Mouse (Mus musculus): Measurements from ENCODE around the gene H2-M10.1. TPM values are rescaled to one million over a fixed set of nuclear protein-coding genes. Genes with fewer than 3 reads are reported as not detected.

Gene H2-M10.1
- polyA plus RNA-seq, 1 experiment = not detected

GRCm38 (mm10) chr17:36274776-36275175 lies 51.2 kb downstream of the H2-M10.1 start:
- TF ChIP-seq MYOD1 (IDR thresholded peaks at IDR 0.05; ENCODE audit: control insufficient read depth, insufficient read length, low read depth) = no peak
- no peak for TF ChIP-seq USF1 (IDR thresholded peaks at IDR 0.05; ENCODE audit: low read depth)
- TF ChIP-seq MYOG (IDR thresholded peaks at IDR 0.05; ENCODE audit: control insufficient read depth, extremely low read depth, insufficient read length) = no peak
- no peak for TF ChIP-seq MAX (IDR thresholded peaks at IDR 0.05)
- no peak for TF ChIP-seq CEBPB (IDR thresholded peaks at IDR 0.05; ENCODE audit: low read depth)
- no peak for TF ChIP-seq FOSL1 (IDR thresholded peaks at IDR 0.05; ENCODE audit: insufficient read depth, low read length, poor library complexity, severe bottlenecking)
- TF ChIP-seq CTCF (IDR thresholded peaks at IDR 0.05; ENCODE audit: control insufficient read depth, insufficient read depth, insufficient read length) = no peak
- no peak overlapping the region for H3K4me3 ChIP-seq (ENCODE audit: insufficient read depth, poor library complexity, severe bottlenecking)
- peaks cover 85% of the 10 kb centered on the region for H3K79me2 ChIP-seq (ENCODE audit: control insufficient read depth, insufficient read depth)
- H3ac ChIP-seq (ENCODE audit: control insufficient read depth, insufficient read length, low read depth) = no peak overlapping the region
- H3K36me3 ChIP-seq (ENCODE audit: control insufficient read depth, insufficient read depth) = peaks cover 69% of the 10 kb centered on the region
- H3K79me3 ChIP-seq (ENCODE audit: low read depth) = peaks cover 56% of the 10 kb centered on the region
- no peaks in the 10 kb centered on the region for H3K27me3 ChIP-seq (ENCODE audit: control insufficient read depth, insufficient read depth, insufficient read length)

- Histone ChIP-seq H3K4me3 (ENCODE audit: insufficient read depth, poor library complexity, severe bottlenecking) (no peak overlapping the region), H3K27me3 (ENCODE audit: control insufficient read depth, insufficient read depth, insufficient read length) (no peaks in the 10 kb centered on the region), H3K79me3 (ENCODE audit: low read depth) (peaks cover 55% of the 10 kb centered on the region), H3K36me3 (ENCODE audit: control insufficient read depth, insufficient read depth) (peaks cover 59% of the 10 kb centered on the region), H3K79me2 (ENCODE audit: control insufficient read depth, insufficient read depth) (peaks cover 86% of the 10 kb centered on the region), H3ac (ENCODE audit: control insufficient read depth, insufficient read length, low read depth) (no peak overlapping the region)
- TF ChIP-seq MYOD1 (IDR thresholded peaks at IDR 0.05; ENCODE audit: control insufficient read depth, insufficient read length, low read depth) (no peak), FOSL1 (IDR thresholded peaks at IDR 0.05; ENCODE audit: insufficient read depth, low read length, poor library complexity, severe bottlenecking) (no peak), MAX (IDR thresholded peaks at IDR 0.05) (no peak), CTCF (IDR thresholded peaks at IDR 0.05; ENCODE audit: control insufficient read depth, insufficient read depth, insufficient read length) (no peak), MYOG (IDR thresholded peaks at IDR 0.05; ENCODE audit: control insufficient read depth, extremely low read depth, insufficient read length) (no peak), CEBPB (IDR thresholded peaks at IDR 0.05; ENCODE audit: low read depth) (no peak), USF1 (IDR thresholded peaks at IDR 0.05; ENCODE audit: low read depth) (no peak)
These were observed 52.2 kb downstream of the H2-M10.1 start for GRCm38 (mm10) chr17:36273796-36274195.

Other genes starting within 250 kb of the H2-M10.1 start
- gene Gm19684, start 204.5 kb downstream of the H2-M10.1 start, polyA plus RNA-seq (2012; fragmentation: generic; extraction: Trizol) = not detected
- not detected for gene Gm7030, start 196.7 kb downstream of the H2-M10.1 start, polyA plus RNA-seq (2012; fragmentation: generic; extraction: Trizol)
- gene Gm8909, start 157.6 kb downstream of the H2-M10.1 start, polyA plus RNA-seq (2012; fragmentation: generic; extraction: Trizol) = not detected
- gene H2-T3, start 135.9 kb downstream of the H2-M10.1 start, polyA plus RNA-seq (2012; fragmentation: generic; extraction: Trizol) = not detected
- gene Rpp21, start 68.1 kb downstream of the H2-M10.1 start, polyA plus RNA-seq (2012; fragmentation: generic; extraction: Trizol) = 61.2 TPM
- gene Trim39, start 53.9 kb downstream of the H2-M10.1 start, polyA plus RNA-seq (2012; fragmentation: generic; extraction: Trizol) = 5.1 TPM
- gene H2-M10.2, start 39.7 kb downstream of the H2-M10.1 start, polyA plus RNA-seq (2012; fragmentation: generic; extraction: Trizol) = not detected
- not detected for gene H2-M10.3, start 42.3 kb upstream of the H2-M10.1 start, polyA plus RNA-seq (2012; fragmentation: generic; extraction: Trizol)
- not detected for gene H2-M10.4, start 136.2 kb upstream of the H2-M10.1 start, polyA plus RNA-seq (2012; fragmentation: generic; extraction: Trizol)
- gene H2-M11, start 220.9 kb upstream of the H2-M10.1 start, polyA plus RNA-seq (2012; fragmentation: generic; extraction: Trizol) = not detected